Mouse (Mus musculus) effector memory CD4-positive, alpha-beta T cell, adult 5 months (primary cell): Measurements from ENCODE around the gene Nck1. TPM values are rescaled to one million over a fixed set of nuclear protein-coding genes. Genes with fewer than 3 reads are reported as not detected.

Experiments used
- polyA plus RNA-seq: library from polyadenylated mRNA; unstranded; fragments of 100-300 nt; shearing (Covaris generic); gene quantifications from one replicate; pipeline ENCODE4 v1.2.1, GENCODE M21; 2017

Gene Nck1
- polyA plus RNA-seq = 85.5 TPM

GRCm38 (mm10) chr9:100545715-100546593 lies at the start of gene Nck1:
Gene Nck1, minus strand, starts transcription at chr9:100546134.

GRCm38 (mm10) chr9:100570626-100571233 lies 24.8 kb upstream of the Nck1 start, which contains the start of gene Slc35g2:
Gene Slc35g2, minus strand, starts transcription at chr9:100571090.

GRCm38 (mm10) chr9:100486431-100486830 lies 59.5 kb downstream of the Nck1 start, which contains the start of gene Il20rb:
Gene Il20rb, minus strand, starts transcription at chr9:100486788.

Other genes starting within 250 kb of the Nck1 start
- gene Il20rb, start 59.3 kb downstream of the Nck1 start, polyA plus RNA-seq = 2.4 TPM
- not detected for gene Slc35g2, start 25.0 kb upstream of the Nck1 start, polyA plus RNA-seq
- gene Stag1, start 51.7 kb upstream of the Nck1 start, polyA plus RNA-seq = 117 TPM